Mouse (Mus musculus): ENCODE measurements around the gene Rac3. TPM values are rescaled to one million over a fixed set of nuclear protein-coding genes. Genes with fewer than 3 reads are reported as not detected.
"Not testable (repeated sequence)": the region's sequence is repeated elsewhere in the genome, so short reads cannot be mapped to it uniquely, and the experiment has no call there.

Gene Rac3
- not detected for polyA plus RNA-seq (2017; shearing (Covaris generic))

- ATAC-seq = peak; percentile 21
Measured at GRCm38 (mm10) chr11:120721124-120722066, at the start of gene Rac3. Rac3 (plus strand) TSS chr11:120721470.

- peak; percentile 87 for ATAC-seq
Measured at GRCm38 (mm10) chr11:120672687-120673593, 48.3 kb upstream of the Rac3 start, which contains the start of gene Aspscr1. Aspscr1 (plus strand) TSS chr11:120672973.

DNA sequence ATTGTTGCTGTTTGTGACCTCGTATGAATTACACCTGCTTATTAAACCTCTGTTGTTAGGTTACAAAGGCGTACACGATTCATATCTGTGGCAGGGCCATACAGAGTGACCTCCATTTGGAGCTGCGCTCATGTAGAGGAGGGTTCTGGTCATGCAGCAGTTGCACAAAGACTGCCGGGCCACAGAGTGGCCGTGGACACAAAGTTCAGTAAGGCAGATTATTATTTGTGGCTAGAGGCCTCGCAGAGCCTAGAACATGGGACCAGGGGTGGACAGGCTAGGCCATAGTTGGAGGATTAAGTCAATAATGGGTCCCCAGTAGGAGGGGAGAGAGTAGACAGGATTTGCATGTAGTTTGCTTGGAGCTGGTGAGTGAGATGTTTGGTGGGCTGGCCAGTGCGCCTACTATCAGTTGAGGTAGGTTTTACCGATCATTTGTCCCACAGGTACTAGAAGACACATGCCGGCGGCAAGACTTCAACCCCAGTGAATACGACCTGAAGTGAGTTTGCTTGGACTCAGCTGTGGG, 47.6 kb upstream of the Rac3 start:
- ATAC-seq = no peak

DNA sequence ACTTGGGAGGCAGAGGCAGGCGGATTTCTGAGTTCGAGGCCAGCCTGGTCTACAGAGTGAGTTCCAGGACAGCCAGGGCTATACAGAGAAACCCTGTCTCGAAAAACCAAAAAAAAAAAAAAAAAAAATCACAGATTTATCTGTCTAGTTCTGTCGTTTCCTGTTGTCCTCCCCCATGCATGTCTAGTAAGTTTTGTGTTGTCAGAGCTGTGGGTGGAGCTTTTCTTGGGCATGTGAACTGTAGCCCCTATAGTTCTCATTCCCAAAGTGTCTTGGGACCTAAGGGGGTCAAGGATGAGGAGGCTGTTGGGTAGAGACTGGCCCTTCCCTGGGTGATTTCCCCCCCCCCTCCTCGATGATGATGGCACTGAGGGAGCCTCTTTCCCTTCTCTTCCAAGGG, 45.4 kb upstream of the Rac3 start:
- not testable (repeated sequence) for ATAC-seq

DNA sequence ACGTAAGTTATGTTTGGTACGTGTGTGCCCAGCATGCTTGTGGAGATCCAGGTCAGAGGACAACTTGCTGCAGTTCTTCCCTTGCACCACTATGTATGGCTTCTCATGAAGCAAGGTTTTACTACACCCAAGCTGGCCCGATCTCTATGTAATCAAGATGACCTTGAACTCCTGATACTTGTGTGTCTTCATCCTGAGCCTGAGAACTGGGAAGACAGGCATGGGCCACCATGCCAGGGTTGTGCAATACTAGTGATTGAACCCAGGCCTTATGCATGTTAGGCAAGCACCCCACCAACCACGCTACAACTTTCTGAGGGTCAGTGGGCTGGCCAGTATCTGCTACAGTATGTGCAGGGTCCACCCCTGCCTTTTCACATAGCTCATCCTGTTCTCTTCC, 44.3 kb upstream of the Rac3 start:
- ATAC-seq = no peak

DNA sequence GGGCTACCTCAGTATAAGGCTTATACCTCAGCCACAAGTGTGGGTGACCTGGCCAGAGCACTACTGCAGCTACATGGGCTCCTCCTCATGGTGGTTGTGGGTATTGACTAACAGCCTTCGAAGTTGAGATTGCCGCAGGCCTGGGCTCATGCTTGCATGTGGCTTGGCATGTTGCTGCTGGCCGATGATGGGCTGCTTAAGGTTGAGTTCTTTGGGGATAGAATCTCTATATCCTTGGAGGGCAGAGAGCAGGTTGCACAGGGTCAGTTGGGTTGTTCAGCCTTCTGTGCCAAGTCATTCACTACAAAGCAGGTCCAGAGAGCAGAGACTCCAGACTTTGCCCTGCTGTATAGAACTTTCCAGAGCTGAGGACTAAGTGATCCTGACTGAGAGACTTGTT, 41.4 kb upstream of the Rac3 start:
- ATAC-seq = no peak

DNA sequence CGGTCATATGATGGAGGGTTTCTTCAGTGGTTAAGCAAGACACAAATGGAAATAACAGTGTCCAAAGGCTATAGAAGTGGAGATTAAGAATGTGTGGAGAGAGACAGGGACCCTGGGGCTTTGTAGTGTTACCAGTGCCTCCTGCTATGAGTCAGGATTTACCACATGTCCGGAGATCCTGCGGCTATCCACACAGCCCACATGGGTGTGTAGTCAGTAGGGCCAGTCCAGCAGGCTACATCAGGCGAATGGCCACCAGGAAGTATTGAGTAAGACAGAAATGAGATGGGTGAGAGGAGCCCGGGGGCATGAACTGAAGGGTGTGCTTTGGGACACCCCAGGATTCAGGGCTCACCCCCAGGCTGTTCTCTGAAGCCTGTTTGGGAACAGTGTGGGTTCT, 38.6 kb upstream of the Rac3 start:
- no peak for ATAC-seq

DNA sequence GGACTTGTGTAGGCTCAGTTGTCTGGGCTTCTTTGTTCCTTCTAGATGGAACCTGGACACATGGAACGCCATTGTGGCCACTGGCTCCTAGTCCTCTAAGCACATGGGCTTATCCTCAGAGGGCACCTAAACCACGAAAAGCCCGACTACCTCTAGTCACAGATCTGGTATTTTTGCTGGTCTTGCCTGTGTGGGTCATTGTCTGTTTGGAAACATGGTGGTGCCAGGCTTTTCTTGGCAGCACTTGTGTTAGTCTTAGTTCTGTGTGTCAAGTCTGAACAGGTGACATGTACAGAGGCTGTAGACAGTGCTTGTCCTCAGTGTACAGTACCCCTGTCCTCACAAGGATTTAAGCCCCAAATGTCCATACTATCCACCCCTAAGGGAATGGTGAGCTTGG, 37.7 kb upstream of the Rac3 start:
- no peak for ATAC-seq

DNA sequence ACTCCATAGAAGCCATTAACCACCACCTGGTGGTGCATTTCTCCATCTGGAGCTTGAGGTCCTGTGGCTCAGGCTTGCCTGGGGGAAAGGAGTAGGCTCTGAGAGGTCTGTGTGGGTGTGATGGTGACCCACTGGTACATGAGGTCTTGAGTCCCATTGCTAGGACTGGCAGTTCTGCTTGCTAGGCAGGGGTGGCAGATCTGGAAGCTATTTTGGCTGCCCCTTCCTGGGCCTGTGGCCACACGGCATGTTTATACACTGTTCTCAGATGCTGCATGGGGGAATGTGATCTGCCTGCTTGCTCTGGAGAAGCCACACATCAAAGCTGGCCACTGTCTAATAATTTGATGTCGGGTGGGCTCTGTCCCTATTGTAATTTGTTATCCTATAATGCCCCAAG, 37.2 kb upstream of the Rac3 start:
- ATAC-seq = no peak

DNA sequence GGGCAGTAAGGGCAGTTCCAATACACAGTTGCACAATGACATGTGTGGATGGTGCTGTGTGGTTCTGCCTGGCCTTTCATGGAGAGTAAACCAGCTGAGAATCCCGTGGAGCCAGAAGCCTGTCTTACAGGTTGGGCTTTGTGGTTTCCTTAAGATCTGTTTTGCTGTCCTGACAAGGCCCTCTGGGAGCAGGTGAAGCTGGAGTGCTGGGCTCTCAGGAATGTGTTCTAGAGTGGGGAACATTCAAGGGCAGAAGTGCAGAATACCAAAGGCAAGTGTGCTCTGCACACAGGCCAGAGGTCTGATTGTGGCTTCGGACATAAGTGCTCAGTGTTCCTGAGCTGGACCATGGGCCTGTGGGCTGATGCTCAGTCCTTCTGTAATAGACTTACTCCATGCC, 36.6 kb upstream of the Rac3 start:
- ATAC-seq = no peak

- no peak for ATAC-seq
Measured at GRCm38 (mm10) chr11:120686650-120687272, 34.5 kb upstream of the Rac3 start.

GRCm38 (mm10) chr11:120689365-120689764, 31.9 kb upstream of the Rac3 start:
- ATAC-seq = no peak

DNA sequence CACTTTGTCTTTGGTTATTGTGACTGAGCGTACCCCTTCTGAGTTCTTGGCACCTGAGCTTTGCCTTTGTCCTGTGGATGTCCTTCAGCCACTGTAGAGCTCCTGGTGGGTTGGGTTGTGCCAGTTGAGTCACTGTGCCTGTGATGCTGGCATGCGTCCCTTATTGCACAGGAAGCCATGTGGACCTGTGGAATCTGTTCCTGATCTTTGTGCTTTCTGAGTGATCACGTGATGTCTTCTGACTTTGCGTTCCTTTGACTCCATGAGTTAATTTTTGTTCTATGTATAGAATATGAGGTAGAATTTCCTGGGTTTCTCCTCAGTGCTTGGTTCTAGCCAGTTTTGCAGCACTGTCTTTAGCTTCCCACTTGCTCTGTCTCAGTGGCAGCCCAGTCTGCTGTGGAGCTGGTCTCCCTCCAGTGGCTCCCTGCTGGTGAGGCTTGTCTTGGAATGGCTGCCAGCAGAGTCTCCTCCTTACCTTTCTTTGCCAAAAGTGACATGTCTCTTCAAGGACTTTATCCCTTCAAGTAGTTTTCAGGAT, 28.7 kb upstream of the Rac3 start:
- no peak for ATAC-seq

DNA sequence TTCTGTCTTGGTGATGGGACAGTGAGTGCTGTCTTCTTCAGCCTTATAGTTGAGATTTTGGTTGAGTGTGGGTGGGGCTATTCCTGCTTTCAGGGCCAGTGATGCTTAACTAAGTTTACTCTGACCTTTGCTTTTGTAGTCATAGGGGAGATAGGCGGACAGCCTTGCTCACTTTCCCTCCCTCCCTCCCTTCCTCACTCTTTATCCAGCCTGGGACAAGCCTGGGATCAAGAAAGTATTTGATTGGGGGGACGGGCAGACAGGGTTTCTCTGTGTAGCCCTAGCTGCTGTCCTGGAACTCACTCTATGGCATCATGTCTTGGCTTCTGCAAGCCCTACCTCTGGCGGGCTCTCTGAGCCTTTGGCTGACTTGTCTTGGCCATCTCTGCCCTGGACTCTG, 27.8 kb upstream of the Rac3 start:
- no peak for ATAC-seq

- ATAC-seq = no peak
Measured at GRCm38 (mm10) chr11:120695184-120695583, 26.1 kb upstream of the Rac3 start.

DNA sequence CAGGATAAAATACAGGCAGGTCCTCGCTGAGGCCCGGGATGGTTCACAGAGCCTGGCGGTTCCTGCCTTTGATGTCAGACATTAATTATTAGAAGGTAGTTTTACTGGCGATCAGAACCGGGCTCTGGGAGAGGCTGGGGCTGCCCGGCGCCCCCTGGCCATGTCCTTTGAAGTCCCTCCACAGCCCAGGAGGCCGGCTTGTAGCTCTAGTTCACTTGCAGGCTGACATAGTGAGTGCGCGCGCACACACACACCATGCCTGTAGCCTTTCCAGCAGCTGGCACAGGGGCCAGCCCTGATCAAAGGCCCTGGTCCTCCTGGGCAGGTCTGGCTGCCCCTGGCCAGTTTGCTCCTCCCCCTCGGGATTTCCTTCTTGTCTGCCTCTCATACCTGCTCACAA, 25.6 kb upstream of the Rac3 start:
- ATAC-seq = no peak

- no peak for ATAC-seq
Measured at GRCm38 (mm10) chr11:120696568-120696967, 24.7 kb upstream of the Rac3 start.

- ATAC-seq = no peak
Measured at GRCm38 (mm10) chr11:120697741-120698140, 23.5 kb upstream of the Rac3 start.

- no peak for ATAC-seq
Measured at GRCm38 (mm10) chr11:120703696-120704454, 17.4 kb upstream of the Rac3 start.

GRCm38 (mm10) chr11:120704486-120705325, 16.6 kb upstream of the Rac3 start:
- no peak for ATAC-seq

DNA sequence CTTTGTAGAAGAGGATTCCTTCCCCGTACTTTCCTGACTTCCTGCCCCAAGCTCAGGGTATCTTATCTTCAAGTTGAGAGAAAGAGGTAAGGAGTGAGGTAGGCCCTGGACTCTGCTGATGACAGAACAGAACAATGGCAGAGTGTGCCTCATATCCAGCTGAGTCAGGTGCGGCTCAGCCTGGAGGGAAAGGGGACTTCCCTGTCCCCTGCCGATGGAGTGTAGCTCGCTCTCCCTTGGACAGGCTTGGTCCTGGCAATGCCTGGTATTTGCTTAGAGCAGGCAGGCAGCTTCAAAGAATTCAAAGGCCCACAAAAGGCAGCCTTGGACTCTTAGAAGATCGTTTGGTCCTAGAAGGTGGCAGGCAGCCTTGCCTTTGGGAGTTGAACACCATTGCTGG, 15.2 kb upstream of the Rac3 start:
- no peak for ATAC-seq
